Mouse (Mus musculus) C2C12 (cell line): ENCODE results near the gene S100a11.

Source experiments
- CTCF ChIP-seq: IDR thresholded peaks from one replicate; pipeline ENCODE4 v1.5.1; 2011; ENCODE audit not compliant: control insufficient read depth, insufficient read depth, insufficient read length
- MAX ChIP-seq: IDR thresholded peaks from one replicate; pipeline ENCODE4 v1.6.1; 2011; ENCODE audit warnings: mild to moderate bottlenecking, control low read depth
- USF1 ChIP-seq: IDR thresholded peaks from one replicate; pipeline ENCODE4 v1.6.1; 2011; ENCODE audit warnings: low read depth, mild to moderate bottlenecking, control low read depth, moderate library complexity

DNA sequence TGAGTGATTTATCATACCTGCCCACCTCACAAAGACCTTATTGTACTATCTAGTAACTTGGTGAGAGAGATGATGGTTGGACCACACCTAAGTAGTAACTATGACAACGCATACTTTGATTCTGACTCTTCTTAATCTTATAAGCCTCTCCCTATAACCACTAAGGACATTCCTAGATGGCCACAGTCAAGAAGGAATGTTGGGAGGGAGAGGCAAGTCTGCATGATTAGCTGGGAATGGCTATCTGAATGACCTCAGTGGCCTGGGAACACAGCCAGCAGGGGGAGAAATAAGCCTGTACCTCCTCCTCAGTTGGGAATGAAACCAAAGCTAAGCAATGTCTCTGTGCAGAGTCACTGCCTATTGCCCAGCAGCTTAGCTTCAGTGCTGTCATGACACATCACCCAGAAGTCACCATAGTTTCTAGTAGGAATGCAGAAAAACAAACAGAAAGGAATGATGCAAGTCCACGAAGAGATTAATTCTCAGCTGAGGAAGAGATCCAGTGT lies 16.8 kb downstream of the S100a11 start:
- TF ChIP-seq CTCF (no peak), USF1 (no peak), MAX (peak; percentile 14)
